16 mouse cellular contexts compared by ENCODE assay signal in the genomic region with DNA sequence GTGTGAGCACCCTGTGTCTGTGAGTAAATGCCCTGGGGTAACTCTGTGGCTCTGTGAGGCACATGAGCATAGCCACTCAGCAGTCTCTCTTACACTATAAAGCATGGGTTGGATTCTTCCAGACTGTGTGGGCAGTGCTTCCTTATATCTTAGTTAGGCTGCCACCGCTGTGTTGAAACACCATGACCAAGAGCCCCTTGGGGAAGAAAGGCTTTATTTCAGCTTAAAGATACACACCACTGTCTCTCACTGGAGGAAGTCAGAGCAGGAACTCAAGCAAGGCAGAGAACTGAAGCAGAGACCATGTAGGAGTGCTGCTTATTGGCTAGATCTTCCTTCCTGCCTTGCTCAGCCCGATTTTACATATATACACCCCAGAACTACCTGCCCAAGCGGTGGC. TPM values are rescaled to one million over a fixed set of nuclear protein-coding genes. Genes with fewer than 3 reads are reported as not detected.
DNase-seq lines count a peak whose midpoint lies in the region; ATAC-seq and TF ChIP-seq lines count a peak whose summit lies in the region.
"Had no signal": no experiment of that assay in that cellular context is flagged by ENCODE, and none has a peak within 500 bp of the region (broad histone marks: within the 10 kb centered on the region; RNA-seq: fewer than 3 reads in every experiment).

No protein-coding gene starts in this region.

- peaks cover 37% of the 10 kb centered on the region for H3K36me3 ChIP-seq in lung, postnatal 0 days (ENCODE audit: insufficient read depth, low read length)
- 0 out of 2 replicates have a peak, but pooled peaks cover 6% of the 10 kb centered on the region for H3K36me3 ChIP-seq in stomach, postnatal 0 days (ENCODE audit: control insufficient read depth, insufficient read depth, low read length)

- no peak overlapping the region for H3K4me3 ChIP-seq in lung, postnatal 0 days (ENCODE audit: low read depth, low read length)
- no peak overlapping the region for H3K4me3 ChIP-seq in bone marrow, adult 2 months (replicated peaks; ENCODE audit: control insufficient read depth, low read depth, low read length)
- no peak overlapping the region for H3K4me3 ChIP-seq in stomach, postnatal 0 days (ENCODE audit: low read depth, low read length)
- H3K4me3 ChIP-seq: embryonic facial prominence, embryonic 10.5 days; layer of hippocampus, adult 2 months had no signal

- H3K27me3 ChIP-seq in lung, postnatal 0 days (replicated peaks; ENCODE audit: insufficient read depth, low read length), result no peaks in the 10 kb centered on the region
- no peaks in the 10 kb centered on the region for H3K27me3 ChIP-seq in stomach, postnatal 0 days (ENCODE audit: control insufficient read depth, insufficient read depth, low read length)
- H3K27me3 ChIP-seq: Patski had no signal

- no peak for DNase-seq in lung, postnatal 0 days (ENCODE audit: low spot score)
- no peak for DNase-seq in lung, postnatal 14 days
- peak; percentile 28 for DNase-seq in fat pad, adult 2 months (ENCODE audit: extremely low read depth, low read depth, low spot score)
- DNase-seq in testis, postnatal 14 days (ENCODE audit: low spot score), result no peak
- no peak for DNase-seq in stomach, postnatal 0 days (ENCODE audit: low spot score)
- DNase-seq: heart, adult 18-20 months; lung, embryonic 14.5 days had no signal

- no peak overlapping the region for H3K27ac ChIP-seq in lung, postnatal 0 days (ENCODE audit: low read length)
- H3K27ac ChIP-seq in bone marrow, adult 2 months (ENCODE audit: control insufficient read depth, insufficient read depth, low read depth, low read length, poor library complexity), result peak overlapping the region; percentile 63
- no peak overlapping the region for H3K27ac ChIP-seq in stomach, postnatal 0 days (replicated peaks)
- H3K27ac ChIP-seq: embryonic facial prominence, embryonic 10.5 days had no signal

- no peak for TF ChIP-seq CTCF in lung, postnatal 0 days (IDR thresholded peaks at IDR 0.05)
- TF ChIP-seq CTCF in bone marrow, adult 2 months (IDR thresholded peaks at IDR 0.05; ENCODE audit: control insufficient read depth, insufficient read depth, low read length), result no peak
- no peak for TF ChIP-seq CTCF in stomach, postnatal 0 days (IDR thresholded peaks at IDR 0.05; ENCODE audit: low read depth)

- H3K4me2 ChIP-seq in lung, postnatal 0 days (replicated peaks; ENCODE audit: low read depth, low read length), result no peak overlapping the region
- no peak overlapping the region for H3K4me2 ChIP-seq in stomach, postnatal 0 days (replicated peaks; ENCODE audit: low read depth)
- H3K4me2 ChIP-seq: lung, embryonic 14.5 days had no signal

- H3K9me3 ChIP-seq in lung, postnatal 0 days (ENCODE audit: low read length), result no peaks in the 10 kb centered on the region
- no peaks in the 10 kb centered on the region for H3K9me3 ChIP-seq in stomach, postnatal 0 days (ENCODE audit: control insufficient read depth, low read length)

- no peak overlapping the region for H3K9ac ChIP-seq in lung, postnatal 0 days (replicated peaks; ENCODE audit: low read depth)
- no peak overlapping the region for H3K9ac ChIP-seq in stomach, postnatal 0 days (ENCODE audit: low read length)
- H3K9ac ChIP-seq: lung, embryonic 14.5 days had no signal

- TF ChIP-seq POLR2A in bone marrow, adult 2 months (IDR thresholded peaks at IDR 0.05; ENCODE audit: borderline replicate concordance, control insufficient read depth, low read depth, low read length), result no peak

- 78% methylated on average over 3 of the region's 3 CpGs for WGBS in lung, postnatal 0 days
- 40% methylated on average over 3 of the region's 3 CpGs for WGBS in bone marrow, adult 2 months
- 90% methylated on average over 3 of the region's 3 CpGs for WGBS in stomach, postnatal 0 days

- peak; percentile 32; the same call in 1 of the 2 replicates for ATAC-seq in lung, postnatal 0 days
- ATAC-seq in megakaryocyte, adult 5-6 weeks (ENCODE audit: poor library complexity, severe bottlenecking), result peak; percentile 86
- ATAC-seq in stomach, postnatal 0 days (ENCODE audit: low FRiP score, low TSS enrichment), result no peak
- ATAC-seq: inflammation-experienced regulatory T-cells, adult 6 months; Patski had no signal

- H3K4me1 ChIP-seq in lung, postnatal 0 days (ENCODE audit: insufficient read depth, low read depth, low read length), result 0 out of 2 replicates have a peak, but pooled peaks cover 3% of the 10 kb centered on the region
- peaks cover 19% of the 10 kb centered on the region for H3K4me1 ChIP-seq in bone marrow, adult 2 months (ENCODE audit: control insufficient read depth, insufficient read depth, low read length)
- no peaks in the 10 kb centered on the region for H3K4me1 ChIP-seq in stomach, postnatal 0 days (replicated peaks; ENCODE audit: control insufficient read depth, insufficient read depth)
- H3K4me1 ChIP-seq: embryonic facial prominence, embryonic 10.5 days had no signal

- no peak for TF ChIP-seq EP300 in lung, postnatal 0 days (IDR thresholded peaks at IDR 0.05)
- TF ChIP-seq EP300 in stomach, postnatal 0 days (optimal IDR thresholded peaks at IDR 0.05), result no peak

RNA-seq across cellular contexts. Expression of gene Lpcat1, which starts 23.0 kb away (rescaled TPM):
- polyA plus RNA-seq in lung, postnatal 0 days (2015; fragmentation: Nextera tagmentation; extraction: Ambion mirVana), result 368 and 414 TPM in 2 replicates
- polyA plus RNA-seq in bone marrow, adult 2 months (2011; ENCODE audit: insufficient read depth, insufficient read length, low replicate concordance, missing spikeins), result 92.1 and 108 TPM in 2 replicates
- 12.7 and 14.9 TPM in 2 replicates for total RNA-seq in megakaryocyte, adult 5-6 weeks (2015)
- total RNA-seq in megakaryocyte, adult 5-6 weeks (2017), result 23.5 and 23.6 TPM in 2 replicates
- polyA plus RNA-seq in stomach, postnatal 0 days (2015; fragmentation: Nextera tagmentation; extraction: Ambion mirVana), result 8.5 and 8.6 TPM in 2 replicates

RNA-seq across cellular contexts. Expression of gene Slc6a3, which starts 46.6 kb away (rescaled TPM):
- 0.05 and 0.08 TPM in 2 replicates for polyA plus RNA-seq in lung, postnatal 0 days (2015; fragmentation: Nextera tagmentation; extraction: Ambion mirVana)
- 1.2 and 2.9 TPM in 2 replicates for polyA plus RNA-seq in bone marrow, adult 2 months (2011; ENCODE audit: insufficient read depth, insufficient read length, low replicate concordance, missing spikeins)
- total RNA-seq in megakaryocyte, adult 5-6 weeks (2015), result not detected in 2 replicates
- 0.07 TPM in 1 of 2 replicates, not detected in the other for total RNA-seq in megakaryocyte, adult 5-6 weeks (2017)
- polyA plus RNA-seq in stomach, postnatal 0 days (2015; fragmentation: Nextera tagmentation; extraction: Ambion mirVana), result 0.05 TPM in 1 of 2 replicates, not detected in the other
- total RNA-seq: heart, adult 18-20 months had no signal
- polyA plus RNA-seq: embryonic facial prominence, embryonic 10.5 days; heart, postnatal 0 days; inflammation-experienced regulatory T-cells, adult 6 months; kidney, embryonic 14.5 days; neural tube, embryonic 11.5 days; Patski had no signal
